Comparison of ENCODE assay signal across 9 mouse cellular contexts in genomic region chr12:68463032-68463431, GRCm38 (mm10).
DNase-seq lines count a peak whose midpoint lies in the region; ATAC-seq lines count a peak whose summit lies in the region.
"Had no signal": no experiment of that assay in that cellular context is flagged by ENCODE, and none has a peak within 500 bp of the region (broad histone marks: within the 10 kb centered on the region; RNA-seq: fewer than 3 reads in every experiment).

No protein-coding gene starts in this region.

- H3K4me1 ChIP-seq in forebrain, embryonic 15.5 days: no peaks in the 10 kb centered on the region
- H3K4me1 ChIP-seq in forebrain, embryonic 10.5 days: no peaks in the 10 kb centered on the region
- no peaks in the 10 kb centered on the region for H3K4me1 ChIP-seq in embryonic facial prominence, embryonic 14.5 days (ENCODE audit: control insufficient read depth, insufficient read depth, low read length)
- H3K4me1 ChIP-seq in hindbrain, embryonic 15.5 days (replicated peaks): peaks cover 9% of the 10 kb centered on the region
- H3K4me1 ChIP-seq in lung, embryonic 16.5 days (replicated peaks; ENCODE audit: control insufficient read depth, insufficient read depth, low read length): 0 out of 2 replicates have a peak, but pooled peaks cover 2% of the 10 kb centered on the region
- H3K4me1 ChIP-seq: midbrain, embryonic 12.5 days had no signal

- H3K27ac ChIP-seq in forebrain, embryonic 15.5 days (replicated peaks): peak overlapping the region; percentile 43
- H3K27ac ChIP-seq in forebrain, embryonic 10.5 days: no peak overlapping the region
- H3K27ac ChIP-seq in embryonic facial prominence, embryonic 14.5 days (replicated peaks; ENCODE audit: low read depth, low read length): 0 out of 2 replicates have a peak overlapping the region, but pooled peaks have one; percentile 0
- peak overlapping the region; percentile 65 for H3K27ac ChIP-seq in hindbrain, embryonic 15.5 days (replicated peaks)
- H3K27ac ChIP-seq in lung, embryonic 16.5 days (ENCODE audit: low read length): 0 out of 2 replicates have a peak overlapping the region, but pooled peaks have one; percentile 31
- H3K27ac ChIP-seq: midbrain, embryonic 12.5 days had no signal

- no peak overlapping the region for H3K4me2 ChIP-seq in forebrain, embryonic 15.5 days (replicated peaks)
- peak overlapping the region; percentile 23; the same call in 1 of the 2 replicates for H3K4me2 ChIP-seq in embryonic facial prominence, embryonic 14.5 days (ENCODE audit: low read depth, low read length)
- H3K4me2 ChIP-seq in hindbrain, embryonic 15.5 days: peak overlapping the region; percentile 17; the same call in 1 of the 2 replicates
- H3K4me2 ChIP-seq in lung, embryonic 16.5 days (ENCODE audit: low read depth, low read length): no peak overlapping the region
- H3K4me2 ChIP-seq: midbrain, embryonic 12.5 days had no signal

- H3K9ac ChIP-seq in forebrain, embryonic 15.5 days (replicated peaks): no peak overlapping the region
- H3K9ac ChIP-seq in embryonic facial prominence, embryonic 14.5 days (ENCODE audit: low read depth, low read length): no peak overlapping the region
- no peak overlapping the region for H3K9ac ChIP-seq in hindbrain, embryonic 15.5 days
- no peak overlapping the region for H3K9ac ChIP-seq in lung, embryonic 16.5 days (ENCODE audit: low read length)
- H3K9ac ChIP-seq: midbrain, embryonic 12.5 days had no signal

- H3K9me3 ChIP-seq in forebrain, embryonic 15.5 days: no peaks in the 10 kb centered on the region
- H3K9me3 ChIP-seq in forebrain, embryonic 10.5 days: no peaks in the 10 kb centered on the region
- H3K9me3 ChIP-seq in embryonic facial prominence, embryonic 14.5 days (ENCODE audit: control insufficient read depth, low read length): peaks cover 6% of the 10 kb centered on the region; the same call in 1 of the 2 replicates
- no peaks in the 10 kb centered on the region for H3K9me3 ChIP-seq in hindbrain, embryonic 15.5 days
- H3K9me3 ChIP-seq in lung, embryonic 16.5 days (ENCODE audit: control insufficient read depth, low read length): no peaks in the 10 kb centered on the region

- peak; percentile 80 for ATAC-seq in forebrain, embryonic 15.5 days (replicated peaks)
- peak; percentile 84 for ATAC-seq in embryonic facial prominence, embryonic 14.5 days (ENCODE audit: low read depth)
- ATAC-seq in hindbrain, embryonic 15.5 days (ENCODE audit: low FRiP score, low read depth): peak; percentile 84
- ATAC-seq in lung, embryonic 16.5 days (ENCODE audit: low read depth): peak; percentile 92
- ATAC-seq in activated CD4-positive, CD25-positive, alpha-beta regulatory T cell, adult 4 months: no peak

- H3K36me3 ChIP-seq in forebrain, embryonic 15.5 days: no peaks in the 10 kb centered on the region
- H3K36me3 ChIP-seq in forebrain, embryonic 10.5 days (replicated peaks): no peaks in the 10 kb centered on the region
- H3K36me3 ChIP-seq in embryonic facial prominence, embryonic 14.5 days (ENCODE audit: control insufficient read depth, insufficient read depth, low read length): no peaks in the 10 kb centered on the region
- no peaks in the 10 kb centered on the region for H3K36me3 ChIP-seq in hindbrain, embryonic 15.5 days
- no peaks in the 10 kb centered on the region for H3K36me3 ChIP-seq in lung, embryonic 16.5 days (ENCODE audit: control insufficient read depth, insufficient read depth, low read length)
- H3K36me3 ChIP-seq: midbrain, embryonic 12.5 days had no signal

- DNase-seq in forebrain, embryonic 10.5 days (ENCODE audit: extremely low spot score, low spot score): no peak
- DNase-seq in embryonic facial prominence, embryonic 14.5 days (ENCODE audit: low spot score): peak; percentile 85
- peak; percentile 5 for DNase-seq in right cerebral cortex, postnatal 25 days
- no peak for DNase-seq in testis, postnatal 10 days (ENCODE audit: low spot score)

- WGBS in forebrain, embryonic 15.5 days: 62% methylated on average over 4 of the region's 4 CpGs
- 55% methylated on average over 4 of the region's 4 CpGs for WGBS in forebrain, embryonic 10.5 days
- WGBS in embryonic facial prominence, embryonic 14.5 days: 17% methylated on average over 4 of the region's 4 CpGs
- 23% methylated on average over 4 of the region's 4 CpGs for WGBS in hindbrain, embryonic 15.5 days
- 26% methylated on average over 4 of the region's 4 CpGs for WGBS in lung, embryonic 16.5 days

- no peak overlapping the region for H3K4me3 ChIP-seq in forebrain, embryonic 15.5 days
- no peak overlapping the region for H3K4me3 ChIP-seq in forebrain, embryonic 10.5 days
- H3K4me3 ChIP-seq in embryonic facial prominence, embryonic 14.5 days (ENCODE audit: low read depth, low read length): no peak overlapping the region
- H3K4me3 ChIP-seq in hindbrain, embryonic 15.5 days: no peak overlapping the region
- H3K4me3 ChIP-seq in lung, embryonic 16.5 days (ENCODE audit: low read length): no peak overlapping the region
- H3K4me3 ChIP-seq: midbrain, embryonic 12.5 days had no signal

- H3K27me3 ChIP-seq in forebrain, embryonic 15.5 days: no peaks in the 10 kb centered on the region
- no peaks in the 10 kb centered on the region for H3K27me3 ChIP-seq in forebrain, embryonic 10.5 days (ENCODE audit: poor library complexity, severe bottlenecking)
- H3K27me3 ChIP-seq in embryonic facial prominence, embryonic 14.5 days (replicated peaks; ENCODE audit: control insufficient read depth, insufficient read depth, low read length): no peaks in the 10 kb centered on the region
- no peaks in the 10 kb centered on the region for H3K27me3 ChIP-seq in hindbrain, embryonic 15.5 days
- no peaks in the 10 kb centered on the region for H3K27me3 ChIP-seq in lung, embryonic 16.5 days (ENCODE audit: control insufficient read depth, insufficient read depth, low read depth, low read length)
- H3K27me3 ChIP-seq: midbrain, embryonic 12.5 days had no signal

Comparison
In these comparisons a context has a peak if more than half of its experiments do, and no peak if none do; other contexts are left out.
1. H3K4me2 ChIP-seq: peak in embryonic facial prominence, embryonic 14.5 days (single experiment) and hindbrain, embryonic 15.5 days (single experiment); none in forebrain, embryonic 15.5 days (single experiment) and lung, embryonic 16.5 days (single experiment).
2. DNase-seq: peak in embryonic facial prominence, embryonic 14.5 days (single experiment) and right cerebral cortex, postnatal 25 days (single experiment); none in forebrain, embryonic 10.5 days (single experiment) and testis, postnatal 10 days (single experiment).